Mouse (Mus musculus) intestine, postnatal 0 days (tissue): ENCODE measurements at regions not wholly inside any gene's neighbourhood (a gene's known extent, or its start where the extent isn't known, plus 50 kb on each side); places are given as distances from the start of the nearest gene placed in this dataset.

Experiments used
- ATAC-seq: fragments of 200-750 bp; cut with Nextera tagmentation; 2 replicates; pipeline ENCODE4 v1.8.0; 2017; ENCODE audit warnings: mild to moderate bottlenecking, moderate TSS enrichment, moderate library complexity
- H3K27ac ChIP-seq: fragments of 300-500 bp; sonication (generic); 2 replicates; pipeline ENCODE4 v1.5.1; 2014; ENCODE audit warnings: mild to moderate bottlenecking, low read depth, low read length, moderate library complexity
- H3K27me3 ChIP-seq: fragments of 300-500 bp; sonication (generic); replicated peaks from 2 replicates; pipeline ENCODE4 v1.6.1; 2014; ENCODE audit warnings: low read length, mixed read lengths; ENCODE audit not compliant: control insufficient read depth, insufficient read depth
- H3K36me3 ChIP-seq: fragments of 300-500 bp; sonication (generic); 2 replicates; pipeline ENCODE4 v1.6.1; 2014; ENCODE audit warnings: mild to moderate bottlenecking, moderate library complexity; ENCODE audit not compliant: control insufficient read depth, insufficient read depth
- H3K4me1 ChIP-seq: fragments of 300-500 bp; sonication (generic); replicated peaks from 2 replicates; pipeline ENCODE4 v1.6.1; 2014; ENCODE audit warnings: antibody characterized with exemption, low read length, mixed read lengths; ENCODE audit not compliant: control insufficient read depth, insufficient read depth
- H3K4me2 ChIP-seq: fragments of 300-500 bp; sonication (generic); replicated peaks from 2 replicates; pipeline ENCODE4 v1.6.1; 2014; ENCODE audit warnings: low read depth, mild to moderate bottlenecking, moderate library complexity
- H3K4me3 ChIP-seq: fragments of 300-500 bp; sonication (generic); 2 replicates; pipeline ENCODE4 v1.5.1; 2014; ENCODE audit warnings: low read depth, low read length
- H3K9ac ChIP-seq: fragments of 300-500 bp; sonication (generic); 2 replicates; pipeline ENCODE4 v1.6.1; 2014; ENCODE audit warnings: mild to moderate bottlenecking, low read depth, low read length
- H3K9me3 ChIP-seq: fragments of 300-500 bp; sonication (generic); 2 replicates; pipeline ENCODE4 v1.6.1; 2016; ENCODE audit warnings: mixed run types; ENCODE audit not compliant: control insufficient read depth
- CTCF ChIP-seq: sonication (generic); IDR thresholded peaks from 2 replicates; pipeline ENCODE4 v1.5.1; 2016; ENCODE audit warnings: low read depth, mild to moderate bottlenecking, control low read depth, antibody characterized with exemption, moderate library complexity
- WGBS: fragments of 180-500 bp; shearing (Covaris S2); extraction: QIAGEN DNeasy Blood & Tissue Kit; methylation state at CpG from one replicate; pipeline ENCODE4 v1.1.7; 2014; 5-methylcytosine and 5-hydroxymethylcytosine counted together

DNA sequence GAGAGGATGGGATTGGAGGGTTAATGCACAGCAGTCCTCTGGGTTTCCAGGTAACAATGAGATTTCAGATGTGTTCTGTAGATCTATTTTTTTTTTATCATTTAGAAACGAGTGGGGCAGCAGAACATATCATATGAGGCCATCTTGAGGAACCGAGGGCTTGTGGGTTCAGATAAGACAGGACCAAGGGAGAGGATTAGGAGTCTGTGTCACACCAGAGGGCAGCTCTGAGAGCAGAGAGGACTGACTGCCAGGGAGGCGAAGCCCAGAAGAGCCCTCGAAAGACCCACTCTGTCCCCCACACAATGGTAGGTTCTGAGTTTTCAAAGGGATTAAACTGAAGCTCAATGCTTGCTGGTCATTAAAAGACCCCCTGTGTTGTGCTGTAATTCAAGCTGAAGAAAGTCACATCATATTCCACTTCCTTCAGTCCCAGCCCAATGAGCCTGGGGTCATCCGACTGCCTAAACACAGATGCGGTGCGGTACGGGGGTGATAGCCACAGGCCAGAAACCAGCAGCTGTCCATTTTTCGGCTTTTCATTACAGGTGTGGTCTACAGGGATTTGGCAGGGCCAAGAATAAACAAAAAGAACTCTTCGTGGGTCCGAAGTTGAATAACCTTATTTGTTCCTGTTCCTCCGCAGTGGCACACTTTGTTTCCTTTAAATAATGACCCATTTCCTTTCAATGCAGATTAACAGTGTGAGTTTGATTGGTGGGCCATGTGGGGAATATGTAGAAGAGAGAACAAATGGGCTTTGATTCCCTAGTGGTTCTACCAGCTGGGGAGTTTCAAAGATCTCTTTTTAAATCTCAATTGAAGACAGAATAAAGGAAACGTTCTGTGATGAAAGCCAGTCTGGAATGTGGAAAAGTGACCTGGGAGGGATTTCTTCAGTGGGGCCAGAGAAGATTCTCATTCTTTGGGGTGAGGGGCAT, 234.5 kb downstream of the Sec16b start:
- Histone ChIP-seq H3K4me2 (no peak overlapping the region), H3K36me3 (no peaks in the 10 kb centered on the region), H3K9ac (no peak overlapping the region), H3K4me1 (no peaks in the 10 kb centered on the region), H3K4me3 (no peak overlapping the region), H3K9me3 (no peaks in the 10 kb centered on the region), H3K27me3 (no peaks in the 10 kb centered on the region), H3K27ac (no peak overlapping the region)
- no peak for ATAC-seq
- WGBS = 66% methylated on average over 13 of the region's 13 CpGs
- TF ChIP-seq CTCF = no peak

DNA sequence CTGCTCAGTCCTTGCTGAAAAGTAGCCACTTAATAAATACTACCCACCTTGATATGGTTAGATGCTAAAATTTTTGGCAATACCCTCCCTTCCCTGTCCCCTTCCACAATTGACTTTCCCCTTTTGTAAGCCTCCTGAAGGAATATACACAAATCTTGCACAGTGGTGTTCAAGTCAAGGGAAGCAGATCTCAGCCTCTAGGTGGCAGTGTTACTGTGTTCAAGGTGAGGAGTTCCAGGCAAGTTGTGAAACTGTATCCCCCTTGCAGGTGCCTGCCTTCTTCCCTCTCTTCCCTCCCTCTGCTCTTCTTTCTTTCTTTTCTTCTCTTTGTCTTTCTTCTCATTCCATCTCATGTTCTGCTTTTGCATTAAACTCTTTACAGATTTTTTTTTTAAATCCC, 239.1 kb downstream of the Sec16b start:
- Histone ChIP-seq H3K4me2 (no peak overlapping the region), H3K27me3 (no peaks in the 10 kb centered on the region), H3K36me3 (no peaks in the 10 kb centered on the region), H3K9ac (no peak overlapping the region), H3K4me1 (no peaks in the 10 kb centered on the region), H3K9me3 (no peaks in the 10 kb centered on the region), H3K4me3 (no peak overlapping the region), H3K27ac (no peak overlapping the region)
- no peak for ATAC-seq
- peak; percentile 78 for TF ChIP-seq CTCF

DNA sequence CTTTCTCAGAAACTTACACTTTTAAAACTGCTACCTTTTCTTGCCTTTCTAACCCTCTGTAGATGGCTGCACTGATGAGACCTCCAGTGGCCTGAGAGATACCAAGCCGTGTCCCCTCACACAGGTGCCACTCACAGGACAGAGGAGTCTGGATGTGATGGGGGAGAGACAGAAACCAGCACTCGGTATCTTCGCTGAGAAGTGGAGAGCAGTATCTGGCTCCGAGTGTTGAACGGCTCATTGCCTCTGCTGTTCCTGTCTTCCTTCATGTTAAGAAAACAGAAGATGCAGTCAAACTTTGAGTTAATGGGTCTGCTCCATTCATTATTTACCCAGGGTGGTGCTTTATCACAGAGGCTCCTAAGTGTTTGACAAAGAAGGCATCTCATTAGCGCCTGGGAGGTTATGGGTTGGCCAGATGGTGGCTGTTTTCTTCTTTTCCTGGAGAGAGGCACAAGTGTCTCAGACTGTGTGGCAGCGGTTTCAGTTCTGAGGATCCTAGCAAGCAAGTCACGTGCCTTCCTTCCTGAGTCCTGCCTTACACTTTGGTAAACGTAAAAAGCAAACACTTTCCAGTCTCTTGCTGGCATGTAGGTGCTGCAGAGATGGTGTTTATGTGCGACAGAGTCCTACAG, 248.6 kb downstream of the Sec16b start:
- H3K27ac ChIP-seq = no peak overlapping the region
- no peak overlapping the region for H3K4me3 ChIP-seq
- H3K9ac ChIP-seq = no peak overlapping the region
- no peak overlapping the region for H3K4me2 ChIP-seq
- H3K4me1 ChIP-seq = no peaks in the 10 kb centered on the region
- no peaks in the 10 kb centered on the region for H3K36me3 ChIP-seq
- TF ChIP-seq CTCF = no peak
- 25% methylated on average over 10 of the region's 10 CpGs for WGBS
- no peak for ATAC-seq
- no peaks in the 10 kb centered on the region for H3K27me3 ChIP-seq
- H3K9me3 ChIP-seq = no peaks in the 10 kb centered on the region

DNA sequence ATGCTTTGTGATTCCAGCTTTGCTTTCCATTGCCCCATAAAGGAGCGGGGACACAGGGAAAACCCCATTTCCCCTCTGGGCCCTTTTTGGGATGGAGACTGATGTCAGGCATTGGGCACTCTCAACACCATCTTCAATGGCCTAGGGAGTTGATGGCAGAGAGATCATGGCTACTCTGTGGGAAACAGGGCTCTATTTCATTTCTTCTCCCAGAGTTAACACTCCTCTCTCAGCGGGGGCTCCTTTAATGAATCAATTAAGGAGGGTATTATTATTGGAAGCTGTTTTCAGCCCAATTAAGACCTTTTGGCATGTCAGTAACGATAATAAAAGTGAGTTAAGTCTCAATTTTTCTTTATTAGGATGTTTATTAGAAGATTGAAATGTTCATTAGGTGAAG, 250.4 kb downstream of the Sec16b start:
- TF ChIP-seq CTCF = no peak
- ATAC-seq = no peak
- no peaks in the 10 kb centered on the region for H3K4me1 ChIP-seq
- no peak overlapping the region for H3K9ac ChIP-seq
- H3K27ac ChIP-seq = no peak overlapping the region
- H3K36me3 ChIP-seq = no peaks in the 10 kb centered on the region
- H3K4me2 ChIP-seq = no peak overlapping the region
- no peak overlapping the region for H3K4me3 ChIP-seq
- no peaks in the 10 kb centered on the region for H3K27me3 ChIP-seq
- no peaks in the 10 kb centered on the region for H3K9me3 ChIP-seq
- 81% methylated on average over 3 of the region's 3 CpGs for WGBS

DNA sequence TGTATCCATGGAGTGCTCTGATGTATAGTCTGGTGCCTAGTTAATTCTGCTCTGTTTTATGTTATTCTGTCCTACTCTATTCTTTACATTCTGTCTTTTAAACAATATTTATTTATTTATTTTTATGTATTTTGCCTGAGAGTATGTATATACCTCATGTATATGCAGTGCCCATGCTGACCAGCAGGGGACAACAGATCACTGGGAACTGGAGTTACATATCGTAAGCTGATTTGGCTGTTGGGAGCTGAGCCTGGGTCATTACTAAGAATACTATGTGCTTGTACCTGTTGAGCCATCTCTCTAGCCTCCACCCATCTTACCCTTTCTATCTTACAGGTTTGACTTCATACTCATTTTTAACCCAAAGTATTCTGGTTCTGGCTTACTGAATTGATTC, 251.8 kb downstream of the Sec16b start:
- H3K36me3 ChIP-seq = no peaks in the 10 kb centered on the region
- H3K4me1 ChIP-seq = no peaks in the 10 kb centered on the region
- H3K9ac ChIP-seq = no peak overlapping the region
- TF ChIP-seq CTCF = peak; percentile 40
- no peaks in the 10 kb centered on the region for H3K27me3 ChIP-seq
- H3K9me3 ChIP-seq = no peaks in the 10 kb centered on the region
- ATAC-seq = no peak
- no peak overlapping the region for H3K4me2 ChIP-seq
- H3K27ac ChIP-seq = no peak overlapping the region
- no peak overlapping the region for H3K4me3 ChIP-seq
- 92% methylated on average over 1 of the region's 1 CpGs for WGBS

DNA sequence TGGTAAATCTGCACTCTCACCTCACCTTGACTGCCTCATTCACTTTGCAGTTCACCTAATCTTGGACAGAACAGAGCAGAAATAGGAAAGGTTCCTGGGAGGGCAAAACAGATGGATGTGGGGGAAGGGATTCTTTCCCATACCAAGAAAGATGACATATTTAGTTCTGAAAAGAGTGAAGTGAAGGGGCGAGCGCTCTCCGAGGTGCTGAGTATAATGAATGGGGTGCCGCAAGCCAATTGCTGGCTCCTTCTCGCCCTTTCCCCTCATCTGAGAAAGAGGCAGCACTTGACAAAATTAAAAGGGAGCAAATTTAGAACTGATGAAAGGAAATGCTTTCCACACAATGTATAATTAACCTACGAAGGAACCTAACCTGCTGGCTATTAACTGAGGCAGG, 261.7 kb downstream of the Sec16b start:
- no peak overlapping the region for H3K27ac ChIP-seq
- no peaks in the 10 kb centered on the region for H3K36me3 ChIP-seq
- H3K27me3 ChIP-seq = no peaks in the 10 kb centered on the region
- no peak for ATAC-seq
- TF ChIP-seq CTCF = no peak
- H3K4me1 ChIP-seq = no peaks in the 10 kb centered on the region
- WGBS = 21% methylated on average over 6 of the region's 6 CpGs
- H3K9ac ChIP-seq = no peak overlapping the region
- H3K4me2 ChIP-seq = no peak overlapping the region
- H3K4me3 ChIP-seq = no peak overlapping the region
- H3K9me3 ChIP-seq = no peaks in the 10 kb centered on the region
